Mouse (Mus musculus) intestine, embryonic 16.5 days (tissue): ENCODE measurements around the gene Cmss1. TPM values are rescaled to one million over a fixed set of nuclear protein-coding genes. Genes with fewer than 3 reads are reported as not detected.

Experiments
- ATAC-seq: fragments of 200-750 bp; cut with Nextera tagmentation; 2 replicates; pipeline ENCODE4 v1.8.0; 2017; ENCODE audit warnings: moderate TSS enrichment, moderate library complexity
- H3K27ac ChIP-seq: fragments of 300-500 bp; sonication (generic); 2 replicates; pipeline ENCODE4 v1.5.1; 2014; ENCODE audit warnings: mild to moderate bottlenecking, low read length
- H3K27me3 ChIP-seq: fragments of 300-500 bp; sonication (generic); replicated peaks from 2 replicates; pipeline ENCODE4 v1.6.1; 2014; ENCODE audit warnings: low read length, control low read depth, mixed read lengths; ENCODE audit not compliant: control insufficient read depth, insufficient read depth
- H3K36me3 ChIP-seq: fragments of 300-500 bp; sonication (generic); 2 replicates; pipeline ENCODE4 v1.6.1; 2014; ENCODE audit warnings: low read length, control low read depth; ENCODE audit not compliant: control insufficient read depth, insufficient read depth
- H3K4me1 ChIP-seq: fragments of 300-500 bp; sonication (generic); 2 replicates; pipeline ENCODE4 v1.6.1; 2014; ENCODE audit warnings: low read length, control low read depth, mixed read lengths; ENCODE audit not compliant: control insufficient read depth, insufficient read depth
- H3K4me2 ChIP-seq: fragments of 300-500 bp; sonication (generic); 2 replicates; pipeline ENCODE4 v1.6.1; 2014; ENCODE audit warnings: low read depth, low read length, control low read depth
- H3K4me3 ChIP-seq: fragments of 300-500 bp; sonication (generic); 2 replicates; pipeline ENCODE4 v1.5.1; 2014; ENCODE audit warnings: mild to moderate bottlenecking, low read length
- H3K9ac ChIP-seq: fragments of 300-500 bp; sonication (generic); 2 replicates; pipeline ENCODE4 v1.6.1; 2014; ENCODE audit warnings: low read depth, low read length
- H3K9me3 ChIP-seq: fragments of 300-500 bp; sonication (generic); 2 replicates; pipeline ENCODE4 v1.6.1; 2016; ENCODE audit warnings: low read length, control low read depth; ENCODE audit not compliant: control insufficient read depth
- WGBS: fragments of 180-500 bp; shearing (Covaris S2); extraction: QIAGEN DNeasy Blood & Tissue Kit; methylation state at CpG from one replicate; pipeline ENCODE4 v1.1.7; 2014; 5-methylcytosine and 5-hydroxymethylcytosine counted together
- polyA plus RNA-seq: library from polyadenylated mRNA; unstranded; fragments of >200 nt; fragmentation: Nextera tagmentation; extraction: Ambion mirVana; gene quantifications from 2 replicates; pipeline ENCODE4 v1.2.1, GENCODE M21; 2015

The Cmss1 gene
- polyA plus RNA-seq, 1 experiment from 2014 or later, result 41.4 TPM

DNA sequence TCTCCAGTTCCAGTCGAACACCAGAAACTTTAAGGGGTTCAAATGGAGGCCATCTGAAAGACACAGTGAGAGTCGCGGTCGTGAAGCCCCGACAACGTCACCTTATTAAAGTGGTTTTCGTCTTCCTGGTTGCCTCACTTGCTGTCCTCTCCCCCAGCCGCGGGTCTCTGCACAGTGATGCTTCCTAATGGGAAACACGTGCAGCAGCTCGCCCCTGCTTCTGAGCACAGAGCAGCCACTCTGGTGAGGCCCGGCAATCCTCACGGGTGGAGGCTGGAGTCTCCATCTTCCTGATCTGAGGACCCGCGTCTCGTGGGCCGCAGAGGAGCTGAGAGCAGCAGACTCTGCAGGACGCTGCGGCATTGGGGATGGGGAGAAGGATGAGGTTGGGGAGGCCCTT lies 302.9 kb downstream of the Cmss1 start:
- Histone ChIP-seq H3K36me3 (no peaks in the 10 kb centered on the region), H3K9ac (no peak overlapping the region), H3K4me1 (0 out of 2 replicates have a peak, but pooled peaks cover 2% of the 10 kb centered on the region), H3K4me2 (no peak overlapping the region), H3K27me3 (no peaks in the 10 kb centered on the region), H3K9me3 (no peaks in the 10 kb centered on the region), H3K4me3 (no peak overlapping the region), H3K27ac (no peak overlapping the region)
- ATAC-seq, result no peak
- WGBS, result 73% methylated on average over 19 of the region's 19 CpGs

DNA sequence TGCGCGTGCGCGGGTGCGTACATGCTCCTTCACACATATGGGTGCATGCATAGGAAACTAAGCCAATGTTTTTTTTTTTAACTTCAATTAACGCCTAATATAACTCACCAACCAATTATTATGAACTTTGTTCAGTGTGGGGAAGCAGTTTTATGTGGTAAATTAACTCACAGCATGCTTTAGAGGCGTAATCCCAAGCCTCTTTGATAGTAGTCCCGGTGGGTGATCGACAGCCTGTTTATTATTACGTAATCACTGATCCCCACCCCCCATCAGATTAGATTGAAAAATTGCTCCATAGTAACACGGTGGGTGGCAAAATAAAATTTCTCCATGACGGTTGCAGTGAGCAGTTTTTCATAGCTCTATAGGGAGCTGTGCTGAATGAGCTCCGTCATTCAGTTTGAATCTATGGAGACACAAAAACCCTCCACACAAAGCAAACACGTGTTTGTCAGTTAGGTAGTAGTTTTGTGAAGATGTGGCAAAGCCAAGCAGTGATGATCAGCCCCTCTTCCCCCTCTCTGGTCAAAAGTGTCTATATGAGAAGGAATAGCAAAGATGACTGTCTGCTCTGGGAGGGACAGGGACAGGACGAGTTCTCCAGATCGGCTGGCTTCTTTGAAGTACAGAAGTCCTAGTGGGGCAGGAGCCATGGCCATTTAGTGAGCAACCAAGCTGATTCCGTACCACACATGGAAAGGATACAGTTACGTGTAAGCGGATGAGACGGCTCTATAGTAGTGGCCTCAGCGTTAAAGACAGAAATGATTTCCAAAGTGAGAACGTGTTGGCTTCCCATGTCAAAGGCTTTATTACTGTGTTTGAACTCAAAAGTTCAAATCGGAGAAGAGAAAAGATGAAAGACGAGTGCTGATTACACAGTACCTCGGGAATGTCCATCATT lies 303.6 kb downstream of the Cmss1 start:
- WGBS, result 90% methylated on average over 25 of the region's 25 CpGs
- Histone ChIP-seq H3K27ac (no peak overlapping the region), H3K9ac (no peak overlapping the region), H3K4me2 (no peak overlapping the region), H3K4me1 (0 out of 2 replicates have a peak, but pooled peaks cover 2% of the 10 kb centered on the region), H3K4me3 (no peak overlapping the region), H3K27me3 (no peaks in the 10 kb centered on the region), H3K36me3 (no peaks in the 10 kb centered on the region), H3K9me3 (no peaks in the 10 kb centered on the region)
- no peak for ATAC-seq

DNA sequence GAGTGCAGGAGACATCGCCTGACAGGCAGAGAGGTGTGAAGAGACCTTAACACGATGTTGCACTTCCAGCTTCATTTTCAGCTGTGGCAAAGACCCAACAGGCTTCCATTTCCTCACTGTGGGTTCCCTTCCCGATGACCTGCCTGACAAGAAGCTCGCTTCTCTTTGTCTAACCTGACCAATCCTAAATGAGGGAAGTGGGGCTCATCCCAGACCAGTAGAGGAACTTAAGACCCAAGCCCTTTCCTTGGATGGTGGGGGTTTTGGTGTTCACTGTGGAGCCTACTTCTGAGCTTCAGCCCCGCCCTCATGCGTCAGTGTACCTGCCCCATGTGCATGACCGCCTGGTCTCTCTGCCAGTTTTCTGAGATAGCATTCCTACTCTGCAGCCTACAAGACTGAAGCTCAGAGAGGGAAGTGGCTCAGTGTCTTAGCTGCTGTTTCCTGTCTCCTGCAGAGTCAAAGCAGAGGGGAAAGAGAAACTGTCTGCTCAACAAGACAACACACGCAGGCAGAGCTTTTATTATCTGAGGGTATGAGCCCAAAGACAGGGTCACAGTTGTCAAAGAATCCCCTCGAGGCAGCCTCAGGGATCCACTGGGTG lies 305.1 kb downstream of the Cmss1 start:
- Histone ChIP-seq H3K4me2 (no peak overlapping the region), H3K27ac (no peak overlapping the region), H3K27me3 (no peaks in the 10 kb centered on the region), H3K9ac (no peak overlapping the region), H3K4me1 (0 out of 2 replicates have a peak, but pooled peaks cover 2% of the 10 kb centered on the region), H3K9me3 (no peaks in the 10 kb centered on the region), H3K4me3 (no peak overlapping the region), H3K36me3 (no peaks in the 10 kb centered on the region)
- 77% methylated on average over 9 of the region's 9 CpGs for WGBS
- ATAC-seq, result no peak

DNA sequence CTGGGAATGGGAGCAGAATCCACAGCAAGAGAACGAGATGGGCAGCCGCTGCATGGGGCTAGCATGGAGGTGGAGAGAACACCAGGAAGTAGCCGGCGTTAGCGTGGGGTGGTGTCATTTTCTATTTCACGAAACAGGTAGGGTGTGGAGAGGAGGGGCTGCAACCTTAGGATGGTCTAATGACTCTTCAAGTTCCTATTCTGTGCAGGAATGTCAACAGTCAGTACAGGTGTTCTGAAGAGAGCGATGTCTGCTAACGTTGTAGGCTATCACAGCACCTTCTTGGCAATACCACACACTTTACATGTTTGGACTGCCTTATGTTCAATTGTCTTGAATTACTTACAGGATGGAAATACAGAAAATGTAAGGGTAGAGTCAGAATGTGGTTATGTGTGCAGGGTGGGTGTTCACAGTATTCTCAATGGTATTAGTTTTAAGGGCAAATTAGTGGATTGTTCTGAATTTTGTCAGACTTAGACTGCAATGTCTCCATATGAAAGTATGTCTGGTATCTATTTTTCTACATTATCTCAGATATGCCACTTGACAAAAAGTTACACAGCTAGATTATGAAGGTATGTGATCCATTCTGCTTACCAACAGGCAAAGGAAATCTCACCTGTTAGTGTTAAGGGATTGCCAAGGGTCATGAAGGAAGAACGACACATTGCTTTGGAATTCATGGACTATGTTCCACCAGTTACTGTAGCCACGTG lies 311.3 kb downstream of the Cmss1 start:
- Histone ChIP-seq H3K9ac (no peak overlapping the region), H3K36me3 (no peaks in the 10 kb centered on the region), H3K4me2 (no peak overlapping the region), H3K4me1 (no peaks in the 10 kb centered on the region), H3K27me3 (no peaks in the 10 kb centered on the region), H3K27ac (no peak overlapping the region), H3K9me3 (no peaks in the 10 kb centered on the region), H3K4me3 (no peak overlapping the region)
- WGBS, result 80% methylated on average over 10 of the region's 10 CpGs
- no peak for ATAC-seq

DNA sequence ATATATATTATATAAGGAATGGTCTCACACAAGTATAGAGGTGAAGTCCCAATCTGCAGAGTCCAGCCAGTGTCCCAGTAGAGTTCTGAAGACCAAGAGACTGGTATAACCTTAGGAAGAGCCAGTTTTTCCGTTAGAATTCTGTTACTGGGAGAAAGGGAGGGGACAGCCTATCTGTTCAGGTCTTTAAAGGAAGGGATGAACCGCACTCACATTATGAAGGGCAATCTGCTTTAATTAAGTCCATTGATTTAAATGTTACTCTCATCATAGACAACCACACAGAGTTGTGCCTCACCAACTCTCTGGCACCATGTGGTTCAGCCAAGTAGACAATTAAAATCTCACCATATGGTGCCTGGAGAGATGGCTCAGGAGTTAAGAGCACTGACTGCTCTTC lies 313.9 kb downstream of the Cmss1 start, which contains the start of gene Tmem30c:
Tmem30c (minus strand) TSS at position 101 of the 400 bp plus-strand sequence.
- no peak for ATAC-seq
- Histone ChIP-seq H3K4me3 (no peak within 1 kb of the TSS), H3K9me3 (no peaks in the 10 kb centered on the region), H3K4me1 (no peaks in the 10 kb centered on the region), H3K27me3 (no peaks in the 10 kb centered on the region), H3K27ac (no peak within 1 kb of the TSS), H3K4me2 (no peak within 1 kb of the TSS), H3K9ac (no peak within 1 kb of the TSS), H3K36me3 (no peaks in the 10 kb centered on the region)
- 75% methylated on average over 2 of the region's 2 CpGs for WGBS

DNA sequence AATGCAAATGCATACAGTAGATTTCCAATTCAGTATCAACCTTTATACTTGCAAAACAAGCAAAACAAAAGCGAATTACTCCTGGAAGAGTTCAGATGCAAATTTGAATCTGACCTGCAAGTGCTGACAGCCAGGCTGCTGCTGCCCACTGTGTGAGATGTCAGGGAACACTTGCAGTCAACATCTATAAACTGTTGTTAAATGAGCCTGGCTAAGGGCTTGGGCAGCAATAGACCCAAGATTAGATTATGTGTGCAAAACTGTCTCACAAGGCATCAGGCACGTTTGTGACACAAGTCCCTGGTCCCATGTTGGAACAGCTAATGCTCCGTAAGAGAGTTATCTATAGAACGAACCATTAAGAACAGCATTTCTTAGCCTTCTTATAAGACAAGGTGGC lies 314.4 kb downstream of the Cmss1 start:
- no peak for ATAC-seq
- H3K9me3 ChIP-seq, result no peaks in the 10 kb centered on the region
- no peaks in the 10 kb centered on the region for H3K27me3 ChIP-seq
- WGBS, result 65% methylated on average over 4 of the region's 4 CpGs
- no peak overlapping the region for H3K27ac ChIP-seq
- no peaks in the 10 kb centered on the region for H3K4me1 ChIP-seq
- no peak overlapping the region for H3K4me3 ChIP-seq
- no peak overlapping the region for H3K4me2 ChIP-seq
- H3K36me3 ChIP-seq, result no peaks in the 10 kb centered on the region
- no peak overlapping the region for H3K9ac ChIP-seq

DNA sequence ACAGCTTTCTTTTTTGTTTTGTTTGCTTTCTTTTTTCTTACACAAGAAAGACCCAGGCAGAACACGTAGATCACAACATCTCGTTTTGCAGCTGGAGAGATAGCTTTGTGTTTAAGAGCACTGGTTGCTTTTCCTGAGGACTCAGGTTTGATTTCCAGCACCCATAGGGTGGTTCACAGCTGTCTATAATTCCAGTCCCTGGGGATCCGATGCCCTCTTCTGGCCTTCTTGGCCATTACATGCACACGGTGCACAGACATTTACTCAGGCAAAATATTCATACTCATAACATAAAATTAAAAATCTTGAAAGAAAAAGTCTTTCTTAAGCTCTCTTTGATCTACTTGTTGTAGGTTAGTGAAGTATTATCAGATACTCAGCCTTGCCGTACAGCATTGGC lies 315.0 kb downstream of the Cmss1 start:
- no peak overlapping the region for H3K4me2 ChIP-seq
- no peaks in the 10 kb centered on the region for H3K9me3 ChIP-seq
- no peaks in the 10 kb centered on the region for H3K4me1 ChIP-seq
- no peak overlapping the region for H3K27ac ChIP-seq
- H3K9ac ChIP-seq, result no peak overlapping the region
- H3K4me3 ChIP-seq, result no peak overlapping the region
- no peaks in the 10 kb centered on the region for H3K27me3 ChIP-seq
- no peaks in the 10 kb centered on the region for H3K36me3 ChIP-seq
- ATAC-seq, result no peak
- 91% methylated on average over 5 of the region's 5 CpGs for WGBS

DNA sequence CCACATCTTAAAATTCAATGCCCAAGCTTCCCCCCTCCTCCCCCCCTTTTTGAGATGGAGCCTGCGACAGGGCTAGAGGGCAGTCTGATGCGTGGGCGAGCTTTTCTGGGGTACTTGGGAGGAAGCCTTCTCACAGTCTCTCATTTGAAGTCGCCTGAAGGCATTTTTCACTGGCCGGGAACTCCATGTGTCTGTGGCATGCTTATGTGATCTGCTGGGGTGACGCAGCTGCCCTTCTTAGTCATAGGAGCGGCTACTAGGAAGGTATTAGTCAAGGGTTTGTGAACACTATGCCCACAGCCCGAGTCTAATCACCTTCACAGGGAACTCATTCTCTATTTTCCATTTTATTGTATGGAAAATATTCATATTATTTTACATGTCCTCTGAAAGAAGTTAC lies 325.2 kb downstream of the Cmss1 start:
- Histone ChIP-seq H3K9me3 (no peaks in the 10 kb centered on the region), H3K9ac (no peak overlapping the region), H3K4me1 (no peaks in the 10 kb centered on the region), H3K27me3 (no peaks in the 10 kb centered on the region), H3K4me2 (no peak overlapping the region), H3K36me3 (no peaks in the 10 kb centered on the region), H3K27ac (no peak overlapping the region), H3K4me3 (no peak overlapping the region)
- WGBS, result 84% methylated on average over 8 of the region's 8 CpGs
- no peak for ATAC-seq
